Mouse (Mus musculus) left cerebral cortex, postnatal 14 days (tissue): Measurements from ENCODE around the gene Ccdc124. TPM values are rescaled to one million over a fixed set of nuclear protein-coding genes. Genes with fewer than 3 reads are reported as not detected.

Source experiments
- microRNA-seq, 2 experiments: library from miRNA; unstranded; fragments of <30 nt; microRNA quantifications; one replicate each; pipeline ENCODE4 v1.2.0; 2022
- total RNA-seq, 2 experiments: library from RNA; stranded (reverse); gene quantifications; 2 replicates each; pipeline ENCODE4 v1.2.3; 2021

Ccdc124 gene
- total RNA-seq, 2 experiments from 2014 or later = 85.4 to 87.5 TPM

Small RNA genes lying within 50 kb of the gene (microRNA-seq; reads per million reads assigned to microRNA genes)
- 0.79 to 2.4 reads per million in 2 experiments for gene Mir7067

Other genes with a start within 250 kb of the Ccdc124 start
- not detected for gene Gdf15, start 241.5 kb downstream of the Ccdc124 start, total RNA-seq
- gene Pgpep1, start 213.5 kb downstream of the Ccdc124 start, total RNA-seq = 10 to 100 TPM; 14.8 to 19.0 TPM
- 10 to 100 TPM; 64.3 to 69.7 TPM for gene Lsm4, start 200.7 kb downstream of the Ccdc124 start, total RNA-seq
- 100 to 1,000 TPM; 165 to 193 TPM for gene Jund, start 175.0 kb downstream of the Ccdc124 start, total RNA-seq
- gene Iqcn, start 170.5 kb downstream of the Ccdc124 start, total RNA-seq = under 1 TPM in 1 of 2 experiments, not detected in 1; 0.08 TPM
- gene Gm3336, start 155.4 kb downstream of the Ccdc124 start, total RNA-seq = not detected
- 1 to 10 TPM; 1.0 to 1.7 TPM for gene Pde4c, start 150.2 kb downstream of the Ccdc124 start, total RNA-seq
- gene Rab3a, start 119.3 kb downstream of the Ccdc124 start, total RNA-seq = 100 to 1,000 TPM; 926 to 947 TPM
- 10 to 100 TPM; 36.3 to 36.5 TPM for gene Mpv17l2, start 113.0 kb downstream of the Ccdc124 start, total RNA-seq
- 100 to 1,000 TPM; 162 to 174 TPM for gene Pik3r2, start 97.2 kb downstream of the Ccdc124 start, total RNA-seq
- gene Mast3, start 68.9 kb downstream of the Ccdc124 start, total RNA-seq = 100 to 1,000 TPM; 176 to 185 TPM
- gene Il12rb1, start 65.5 kb downstream of the Ccdc124 start, total RNA-seq = 1 to 10 TPM; 1.2 TPM
- 10 to 100 TPM; 10.2 to 17.2 TPM for gene Arrdc2, start 34.2 kb downstream of the Ccdc124 start, total RNA-seq
- 10 to 100 TPM; 17.2 to 19.2 TPM for gene Kcnn1, start 10.7 kb downstream of the Ccdc124 start, total RNA-seq
- 10 to 100 TPM in 1 of 2 experiments, 1 to 10 TPM in 1; 8.4 to 10.3 TPM for gene Slc5a5, start 18.8 kb upstream of the Ccdc124 start, total RNA-seq
- 100 to 1,000 TPM; 581 to 588 TPM for gene Rpl18a, start 23.5 kb upstream of the Ccdc124 start, total RNA-seq
- 10 to 100 TPM; 70.4 to 84.5 TPM for gene Map1s, start 32.0 kb upstream of the Ccdc124 start, total RNA-seq